19 mouse cellular contexts compared by ENCODE assay signal in genomic region chr15:12053610-12054009, GRCm38 (mm10). TPM values are rescaled to one million over a fixed set of nuclear protein-coding genes. Genes with fewer than 3 reads are reported as not detected.
DNase-seq lines count a peak whose midpoint lies in the region; ATAC-seq lines count a peak whose summit lies in the region.
"Had no signal": no experiment of that assay in that cellular context is flagged by ENCODE, and none has a peak within 500 bp of the region (broad histone marks: within the 10 kb centered on the region; RNA-seq: fewer than 3 reads in every experiment).

No protein-coding gene starts in this region.

- peak; percentile 21 to 53 for DNase-seq in adrenal gland, adult (ENCODE audit: inconsistent age in 2 of 2, low spot score in 1 of 2)
- no peak for DNase-seq in adrenal gland, postnatal 4 days (ENCODE audit: low spot score in 2 of 2)
- peak; percentile 12 for DNase-seq in adrenal gland, adult 8-10 months
- DNase-seq in adrenal gland, postnatal 10 days: no peak
- DNase-seq in adrenal gland, postnatal 14 days: peak; percentile 18
- DNase-seq in adrenal gland, postnatal 36 days: peak; percentile 26 to 28
- DNase-seq: cerebellum, adult 11 months; cerebellum, adult 18-20 months; cerebellum, adult 8-10 months; cerebellum, adult 9-11 months; cerebellum, postnatal 14 days; cerebellum, postnatal 36 days; embryo, embryonic 11 days; forebrain, postnatal 0 days had no signal

- no peak for ATAC-seq in megakaryocyte progenitor cell, adult 5-6 weeks (replicated peaks; ENCODE audit: poor library complexity)
- ATAC-seq: activated CD4-positive, CD25-positive, alpha-beta regulatory T cell, adult 4 months; CD4-positive, CD25-positive, alpha-beta regulatory T cell, adult 4 months; forebrain, embryonic 14.5 days; forebrain, postnatal 0 days; Patski had no signal

RNA-seq across cellular contexts. Expression of gene Sub1, which starts 56.8 kb away (rescaled TPM):
- 100 to 1,000 TPM; 264 to 270 TPM for total RNA-seq in adrenal gland, postnatal 4 days (2021)
- 100 to 1,000 TPM; 132 to 209 (median 154) TPM for total RNA-seq in adrenal gland, adult 8-10 months (2022)
- total RNA-seq in adrenal gland, postnatal 10 days (2021): 100 to 1,000 TPM; 235 to 272 TPM
- 251 and 264 TPM in 2 replicates for total RNA-seq in adrenal gland, postnatal 14 days (2021)
- 100 to 1,000 TPM; 226 to 248 TPM for total RNA-seq in adrenal gland, postnatal 36 days (2021)
- 615 and 783 TPM in 2 replicates for total RNA-seq in megakaryocyte progenitor cell, adult 5-6 weeks (2015)
- total RNA-seq in megakaryocyte progenitor cell, adult 5-6 weeks (2017): 811 and 824 TPM in 2 replicates

Comparison
In these comparisons a context has a peak if more than half of its experiments do, and no peak if none do; other contexts are left out.
1. DNase-seq: peak in adrenal gland, adult (2 of 2), adrenal gland, adult 8-10 months (single experiment), adrenal gland, postnatal 14 days (single experiment) and adrenal gland, postnatal 36 days (2 of 2); none in adrenal gland, postnatal 4 days (0 of 2) and adrenal gland, postnatal 10 days (single experiment).